Mouse (Mus musculus) c-Kit-positive CD71-positive TER-119-negative erythroid progenitor cells, embryonic 14.5 days (primary cell): Measurements from ENCODE around the gene Fbln1.

Source experiments
- DNase-seq: peaks from one replicate; pipeline ENCODE4 v3.0.0-alpha.2; 2013; ENCODE audit warnings: low read depth

The Fbln1 gene

GRCm38 (mm10) chr15:85205792-85206702, at the start of gene Fbln1:
Fbln1 (plus strand) TSS chr15:85205949.
- DNase-seq, result no peak

GRCm38 (mm10) chr15:85156198-85156597, 49.6 kb upstream of the Fbln1 start:
- DNase-seq, result no peak

GRCm38 (mm10) chr15:85161416-85161815, 44.3 kb upstream of the Fbln1 start:
- no peak for DNase-seq

- no peak for DNase-seq
Observed at GRCm38 (mm10) chr15:85162693-85163663, 42.8 kb upstream of the Fbln1 start.

- DNase-seq, result no peak
Observed at GRCm38 (mm10) chr15:85166433-85166933, 39.3 kb upstream of the Fbln1 start.

- no peak for DNase-seq
Observed at GRCm38 (mm10) chr15:85167086-85167679, 38.6 kb upstream of the Fbln1 start.

- no peak for DNase-seq
Observed at GRCm38 (mm10) chr15:85172054-85172453, 33.7 kb upstream of the Fbln1 start.

GRCm38 (mm10) chr15:85173425-85173824, 32.3 kb upstream of the Fbln1 start:
- no peak for DNase-seq

GRCm38 (mm10) chr15:85174060-85174459, 31.7 kb upstream of the Fbln1 start:
- no peak for DNase-seq

- DNase-seq, result peak; percentile 80
Observed at GRCm38 (mm10) chr15:85177576-85177975, 28.2 kb upstream of the Fbln1 start.

- no peak for DNase-seq
Observed at GRCm38 (mm10) chr15:85178172-85178571, 27.6 kb upstream of the Fbln1 start.

GRCm38 (mm10) chr15:85179528-85180180, 26.1 kb upstream of the Fbln1 start:
- DNase-seq, result no peak

- no peak for DNase-seq
Observed at GRCm38 (mm10) chr15:85180368-85180767, 25.4 kb upstream of the Fbln1 start.

- no peak for DNase-seq
Observed at GRCm38 (mm10) chr15:85182063-85182462, 23.7 kb upstream of the Fbln1 start.

GRCm38 (mm10) chr15:85186916-85187315, 18.8 kb upstream of the Fbln1 start:
- no peak for DNase-seq

GRCm38 (mm10) chr15:85188167-85188778, 17.5 kb upstream of the Fbln1 start:
- no peak for DNase-seq

- no peak for DNase-seq
Observed at GRCm38 (mm10) chr15:85200446-85201289, 5.1 kb upstream of the Fbln1 start.

GRCm38 (mm10) chr15:85202199-85202598, 3.5 kb upstream of the Fbln1 start:
- no peak for DNase-seq

- no peak for DNase-seq
Observed at GRCm38 (mm10) chr15:85202787-85203186, 3.0 kb upstream of the Fbln1 start.

GRCm38 (mm10) chr15:85204383-85204782, 1.4 kb upstream of the Fbln1 start:
- no peak for DNase-seq
